Mouse (Mus musculus) bone marrow, adult 2 months (tissue): ENCODE results near the gene Slc30a2.

ENCODE experiments used
- CTCF ChIP-seq: fragments of 200-500 bp; IDR thresholded peaks from 2 replicates; pipeline ENCODE4 v1.5.1; 2011; ENCODE audit warnings: low read length, control low read depth; ENCODE audit not compliant: control insufficient read depth, insufficient read depth
- POLR2A ChIP-seq: fragments of 200-500 bp; IDR thresholded peaks from 2 replicates; pipeline ENCODE4 v1.6.1; 2011; ENCODE audit warnings: low read depth, mild to moderate bottlenecking, control low read depth, low read length, borderline replicate concordance; ENCODE audit not compliant: control insufficient read depth

DNA sequence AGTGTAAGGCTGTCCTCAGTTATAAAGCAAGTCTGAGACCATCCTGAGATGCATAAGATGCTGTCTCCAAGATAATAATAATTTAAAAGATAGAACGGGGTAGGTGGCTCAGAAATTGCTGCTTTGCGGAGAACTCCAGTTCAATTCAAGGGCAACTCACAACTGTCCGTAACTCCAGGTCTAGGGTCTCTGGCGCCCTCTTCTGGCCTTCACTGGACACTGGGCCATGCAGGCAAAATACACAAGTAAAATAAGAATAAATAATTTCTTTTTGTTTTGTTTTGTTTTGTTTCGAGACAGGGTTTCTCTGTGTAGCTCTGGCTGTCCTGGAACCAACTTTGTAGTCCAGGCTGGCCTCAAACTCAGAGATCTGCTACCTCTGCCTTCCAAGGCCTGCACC, 45.4 kb downstream of the Slc30a2 start:
- peak; percentile 85 for TF ChIP-seq CTCF
- TF ChIP-seq POLR2A = no peak
